Mouse (Mus musculus): ENCODE measurements around the gene Rabgef1.

DNA sequence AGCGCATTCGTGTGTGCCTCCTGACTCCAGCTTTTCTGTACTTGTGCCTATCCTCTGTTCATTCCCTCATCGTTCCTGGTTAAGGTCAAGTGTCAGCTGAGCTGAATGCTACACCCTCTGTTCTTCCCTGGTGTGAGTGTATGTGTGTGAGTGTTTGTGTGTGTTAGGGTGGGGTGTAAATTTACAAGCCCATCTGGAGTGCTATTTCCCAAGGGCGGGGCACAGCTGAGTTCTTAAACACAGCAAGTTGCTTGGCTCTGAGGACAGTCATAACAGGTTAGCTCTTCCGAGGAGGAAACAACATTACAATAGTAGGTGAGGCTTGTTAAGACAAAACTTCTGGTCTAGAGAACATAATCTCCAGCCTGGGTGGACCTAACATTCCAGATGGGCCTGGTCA, 46.7 kb downstream of the Rabgef1 start:
- no peak for TF ChIP-seq EP300 (IDR thresholded peaks at IDR 0.05; ENCODE audit: insufficient read depth, low read depth, low read length)
- TF ChIP-seq CTCF (IDR thresholded peaks at IDR 0.05; ENCODE audit: low read depth, low read length) = no peak
